17 mouse cellular contexts compared by ENCODE assay signal in the genomic region with DNA sequence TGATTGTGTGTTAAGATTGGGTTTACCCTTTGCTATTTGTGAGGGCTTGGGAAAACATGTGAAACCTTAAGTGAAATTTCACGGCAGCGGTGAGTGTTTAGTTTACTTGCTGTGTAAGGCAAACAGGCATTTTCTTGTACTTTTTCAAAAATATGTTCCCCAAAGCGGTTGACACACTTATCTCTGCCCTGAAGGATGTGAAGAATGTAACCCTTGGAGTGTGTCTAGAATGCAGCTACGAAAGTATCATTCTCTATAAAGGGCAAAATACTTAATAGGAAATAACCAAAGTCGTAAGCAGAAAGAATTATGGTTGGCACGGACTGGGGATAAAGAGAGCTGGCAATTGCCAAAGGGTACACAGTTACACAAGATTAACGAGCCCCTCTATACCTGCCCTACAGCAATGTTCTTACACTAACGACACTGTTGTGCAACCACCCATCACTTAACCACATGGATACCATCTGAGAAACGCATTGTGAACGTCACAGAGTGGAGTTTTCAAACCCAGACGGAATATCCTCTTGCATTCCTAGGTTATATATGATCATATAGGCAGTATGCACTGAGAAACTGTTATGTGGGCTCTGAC.
"Had no signal": no experiment of that assay in that cellular context is flagged by ENCODE, and none has a peak within 500 bp of the region (broad histone marks: within the 10 kb centered on the region; RNA-seq: fewer than 3 reads in every experiment).

No protein-coding gene starts in this region.

- H3K9me3 ChIP-seq: liver, embryonic 13.5 days; liver, embryonic 15.5 days; lung, embryonic 15.5 days; megakaryocyte, embryonic 14.5 days; midbrain, embryonic 13.5 days; midbrain, embryonic 15.5 days had no signal

- H3K9ac ChIP-seq: liver, embryonic 13.5 days; liver, embryonic 15.5 days; liver, postnatal 0 days; lung, embryonic 15.5 days; midbrain, embryonic 13.5 days; midbrain, embryonic 15.5 days had no signal

- H3K4me3 ChIP-seq: liver, embryonic 13.5 days; liver, embryonic 15.5 days; lung, embryonic 15.5 days; megakaryocyte, embryonic 14.5 days; midbrain, embryonic 13.5 days; midbrain, embryonic 15.5 days had no signal

- H3K4me1 ChIP-seq: liver, embryonic 13.5 days; liver, embryonic 15.5 days; lung, embryonic 15.5 days; megakaryocyte, embryonic 14.5 days; midbrain, embryonic 13.5 days; midbrain, embryonic 15.5 days had no signal

- H3K36me3 ChIP-seq: liver, embryonic 13.5 days; liver, embryonic 15.5 days; lung, embryonic 15.5 days; midbrain, embryonic 13.5 days; midbrain, embryonic 15.5 days had no signal

- H3K4me2 ChIP-seq: liver, embryonic 11.5 days; liver, embryonic 13.5 days; liver, embryonic 15.5 days; lung, embryonic 15.5 days; midbrain, embryonic 11.5 days; midbrain, embryonic 13.5 days; midbrain, embryonic 15.5 days had no signal

- ATAC-seq: liver, postnatal 0 days; midbrain, embryonic 13.5 days; midbrain, embryonic 15.5 days had no signal

- H3K27me3 ChIP-seq: liver, embryonic 13.5 days; liver, embryonic 15.5 days; lung, embryonic 15.5 days; megakaryocyte, embryonic 14.5 days; midbrain, embryonic 13.5 days; midbrain, embryonic 15.5 days had no signal

- H3K27ac ChIP-seq: liver, embryonic 13.5 days; liver, embryonic 15.5 days; lung, embryonic 15.5 days; macrophage; midbrain, embryonic 13.5 days; midbrain, embryonic 15.5 days had no signal

- DNase-seq: liver, embryonic 13.5 days; liver, postnatal 0 days; lung, adult 2 months; lung, postnatal 14 days; lung, postnatal 36 days; right cerebral cortex, postnatal 14 days; thymus, adult 18-20 months; thymus, postnatal 14 days; thymus, postnatal 36 days had no signal
